Mouse (Mus musculus) retina, postnatal 1 day (tissue): ENCODE measurements around the gene Wnt7b.
A peak's percentile ranks its signal among the peaks of the same experiment; 100 is the strongest.

Experiments
- DNase-seq: peaks from one replicate; pipeline ENCODE4 v3.0.0-alpha.2; 2012

Gene Wnt7b

DNA sequence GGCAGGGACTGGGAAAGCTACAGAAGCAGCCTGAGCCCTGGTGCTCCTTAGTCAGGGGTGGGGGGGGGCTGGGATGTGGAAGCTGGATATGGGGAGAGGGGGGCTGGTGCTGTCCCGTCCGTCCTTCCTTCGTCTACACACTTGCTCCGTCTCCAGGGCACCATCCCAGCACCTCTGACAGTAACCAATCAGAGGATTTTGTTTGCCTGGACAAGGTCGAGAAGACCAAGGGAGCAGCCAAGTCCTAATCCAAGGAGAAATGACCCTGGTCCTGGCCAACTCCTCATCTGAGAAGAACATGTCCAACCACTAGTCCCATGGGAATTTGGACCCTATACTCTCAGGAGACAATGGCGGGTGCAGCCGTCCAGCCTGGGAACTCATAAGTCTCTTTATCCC lies 18.4 kb upstream of the Wnt7b start:
- DNase-seq, result no peak

- peak; percentile 73 for DNase-seq
Observed at GRCm38 (mm10) chr15:85599887-85600695, 17.8 kb upstream of the Wnt7b start.

GRCm38 (mm10) chr15:85598984-85599886 lies 17.0 kb upstream of the Wnt7b start:
- peak; percentile 78 for DNase-seq

DNA sequence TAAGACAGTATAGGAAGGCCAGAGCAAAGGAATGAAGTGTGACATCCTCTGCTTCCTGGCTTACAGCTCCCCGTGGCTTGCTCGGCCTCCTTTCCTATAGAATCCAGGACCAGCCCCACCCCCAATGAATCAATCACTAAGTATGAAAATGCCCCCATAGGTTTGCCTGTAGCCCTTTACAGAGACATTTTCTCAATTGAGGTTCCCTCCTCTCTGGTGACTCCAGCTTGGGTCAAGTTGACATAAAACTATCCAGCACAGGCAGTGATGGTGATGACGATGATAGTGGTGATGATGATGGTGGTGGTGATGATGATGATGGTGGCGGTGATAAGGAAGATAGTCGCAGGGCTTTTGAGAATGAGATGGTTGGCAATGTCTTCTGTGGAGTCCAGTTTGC lies 16.2 kb upstream of the Wnt7b start:
- DNase-seq, result no peak

DNA sequence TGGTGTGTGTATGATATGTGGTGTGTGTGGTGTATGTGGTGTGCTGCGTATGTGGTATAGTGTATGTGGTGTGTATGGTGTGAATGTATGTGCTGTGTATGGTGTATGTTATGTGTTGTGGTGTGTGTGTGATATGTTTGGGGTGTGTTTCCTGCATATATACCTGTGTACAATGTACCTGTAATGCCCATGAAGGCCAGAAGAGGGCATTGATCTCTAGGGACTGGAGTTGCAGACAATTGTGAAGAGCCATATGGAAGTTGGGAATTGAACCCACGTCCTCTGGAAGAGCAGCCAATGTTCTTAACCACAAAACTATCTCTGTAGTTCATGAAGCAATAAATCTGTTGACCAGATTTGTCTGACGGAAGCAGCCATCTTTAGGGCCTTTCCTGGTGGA lies 15.1 kb upstream of the Wnt7b start:
- DNase-seq, result no peak

- no peak for DNase-seq
Observed at GRCm38 (mm10) chr15:85592674-85593073, 10.4 kb upstream of the Wnt7b start.

GRCm38 (mm10) chr15:85590831-85591230 lies 8.6 kb upstream of the Wnt7b start:
- DNase-seq, result no peak

DNA sequence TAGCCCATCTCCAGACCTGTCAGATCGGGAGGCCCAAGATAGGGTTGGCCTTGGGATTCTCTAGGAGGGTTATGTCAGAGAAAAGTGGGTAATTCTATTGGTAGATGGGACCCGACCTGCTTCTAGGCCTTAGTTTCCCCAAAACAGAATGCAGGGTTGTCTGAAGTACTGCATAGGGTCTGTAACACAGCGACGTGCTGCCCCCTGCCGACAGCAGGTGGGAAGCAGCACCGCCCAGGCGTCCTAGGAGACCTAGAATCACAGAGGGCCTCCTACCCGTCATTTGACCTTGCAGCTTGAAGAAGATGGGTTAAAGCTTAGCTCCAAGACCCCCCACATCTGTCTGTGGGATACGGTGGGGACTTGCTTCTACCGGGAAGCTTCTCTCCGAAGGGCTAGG lies 1.2 kb upstream of the Wnt7b start:
- peak; percentile 82 for DNase-seq

- peak; percentile 90 for DNase-seq
Observed at GRCm38 (mm10) chr15:85583024-85583423, 751 bp upstream of the Wnt7b start.

GRCm38 (mm10) chr15:85581563-85582064 lies 659 bp downstream of the Wnt7b start:
- DNase-seq, result peak; percentile 53

DNA sequence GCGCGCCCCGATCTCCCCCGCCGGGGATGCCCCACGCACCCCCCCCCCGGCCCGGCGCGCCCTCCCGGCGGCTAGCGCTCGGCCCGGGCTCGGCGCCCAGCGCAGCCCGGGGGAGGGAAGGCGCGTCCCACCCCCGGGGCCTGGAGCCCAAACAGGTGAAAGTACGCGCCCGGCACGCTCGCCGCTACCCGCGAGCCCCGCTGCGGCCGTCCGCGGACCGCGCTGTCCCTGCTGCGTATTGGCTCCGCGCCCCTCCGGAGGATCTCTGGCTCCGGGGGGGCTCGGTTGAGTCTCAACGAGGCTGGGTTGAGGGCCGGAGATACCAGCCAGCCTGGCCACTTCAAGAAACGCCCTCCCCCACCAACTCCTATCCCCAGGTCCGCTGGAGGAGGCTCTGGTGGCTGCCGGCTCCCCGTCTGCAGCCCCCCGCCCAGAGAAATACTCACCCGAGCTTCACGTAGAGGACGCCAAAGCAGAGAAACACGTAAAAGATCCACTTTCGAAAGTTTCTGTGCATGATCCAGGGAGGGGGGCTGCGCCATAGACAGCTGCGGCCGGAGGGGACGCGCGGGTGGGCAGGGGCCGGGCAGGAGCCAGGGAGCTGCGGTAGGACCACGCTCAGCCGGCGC lies 1.2 kb downstream of the Wnt7b start:
- peak; percentile 50 for DNase-seq

GRCm38 (mm10) chr15:85580483-85580882 lies 1.8 kb downstream of the Wnt7b start:
- peak; percentile 32 for DNase-seq

DNA sequence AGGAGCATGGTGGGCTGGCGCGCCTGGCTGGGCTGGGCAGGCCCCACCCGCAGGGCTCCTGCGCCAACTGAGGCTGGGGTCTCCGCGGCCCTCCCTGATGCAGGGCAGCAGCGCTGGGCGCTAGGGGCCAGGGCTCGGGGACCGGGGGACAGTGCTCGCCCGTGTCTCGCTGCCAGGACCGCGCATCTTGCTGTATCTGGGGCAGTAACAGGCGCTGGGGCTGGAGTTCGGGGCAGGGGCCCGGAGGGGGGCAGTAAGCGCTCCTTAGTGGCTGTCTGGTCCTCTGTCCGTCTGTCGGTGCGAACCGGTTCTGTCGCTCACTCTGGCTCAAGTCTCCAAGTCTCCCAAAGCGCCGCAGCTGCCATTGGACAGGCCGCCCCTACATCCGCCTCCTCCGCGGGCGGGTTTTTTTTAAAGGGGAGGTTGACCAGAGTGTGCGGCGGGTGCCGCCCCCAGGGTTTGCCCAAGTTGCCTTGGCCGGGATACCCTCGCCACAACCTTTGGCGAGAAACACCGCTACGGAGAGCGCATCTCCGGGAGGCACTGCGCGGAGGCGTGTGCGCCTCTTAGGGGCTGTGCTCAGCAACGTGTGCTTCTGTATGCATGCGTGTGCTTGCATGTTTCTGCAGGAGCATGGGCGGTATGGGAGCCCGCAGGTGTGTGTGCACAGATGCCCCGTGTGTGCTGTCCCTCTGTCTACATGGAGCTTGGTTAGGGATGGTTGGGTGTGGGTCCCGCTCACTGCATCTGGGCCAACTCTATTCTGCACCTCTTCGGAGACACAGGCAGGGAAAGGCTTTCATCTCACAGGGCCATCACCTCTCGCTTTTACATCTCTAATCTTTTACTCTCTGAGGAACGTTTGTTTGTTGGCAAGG lies 4.5 kb downstream of the Wnt7b start:
- DNase-seq, result peak; percentile 56

- DNase-seq, result peak; percentile 57
Observed at GRCm38 (mm10) chr15:85576511-85577440, 5.5 kb downstream of the Wnt7b start.

- no peak for DNase-seq
Observed at GRCm38 (mm10) chr15:85576110-85576509, 6.2 kb downstream of the Wnt7b start.

- no peak for DNase-seq
Observed at GRCm38 (mm10) chr15:85574558-85574957, 7.7 kb downstream of the Wnt7b start.

GRCm38 (mm10) chr15:85574086-85574485 lies 8.2 kb downstream of the Wnt7b start:
- DNase-seq, result no peak

- DNase-seq, result peak; percentile 85
Observed at GRCm38 (mm10) chr15:85572619-85573254, 9.5 kb downstream of the Wnt7b start.

GRCm38 (mm10) chr15:85569995-85570734 lies 12.1 kb downstream of the Wnt7b start:
- DNase-seq, result peak; percentile 30
